Comparison of ENCODE assay signal across 18 mouse cellular contexts in genomic region chr6:141071507-141071906, GRCm38 (mm10).
"Had no signal": no experiment of that assay in that cellular context is flagged by ENCODE, and none has a peak within 500 bp of the region (broad histone marks: within the 10 kb centered on the region; RNA-seq: fewer than 3 reads in every experiment).

No protein-coding gene starts in this region.

- H3K27me3 ChIP-seq: lung, embryonic 15.5 days; megakaryocyte, embryonic 14.5 days; midbrain, embryonic 12.5 days; neural tube, embryonic 12.5 days; stomach, embryonic 15.5 days had no signal

- H3K4me2 ChIP-seq: lung, embryonic 15.5 days; midbrain, embryonic 12.5 days; neural tube, embryonic 12.5 days; stomach, embryonic 15.5 days had no signal

- ATAC-seq: liver, postnatal 0 days; lung, postnatal 0 days; midbrain, embryonic 16.5 days had no signal

- H3K36me3 ChIP-seq: lung, embryonic 15.5 days; midbrain, embryonic 12.5 days; neural tube, embryonic 12.5 days; stomach, embryonic 15.5 days had no signal

- H3K27ac ChIP-seq: lung, embryonic 15.5 days; macrophage; midbrain, embryonic 12.5 days; neural tube, embryonic 12.5 days; stomach, embryonic 15.5 days; stomach, postnatal 0 days had no signal

- H3K4me1 ChIP-seq: lung, embryonic 15.5 days; megakaryocyte, embryonic 14.5 days; neural tube, embryonic 12.5 days; stomach, embryonic 15.5 days had no signal

- H3K9ac ChIP-seq: liver, postnatal 0 days; lung, embryonic 15.5 days; midbrain, embryonic 12.5 days; neural tube, embryonic 12.5 days; stomach, embryonic 15.5 days had no signal

- H3K9me3 ChIP-seq: lung, embryonic 15.5 days; midbrain, embryonic 12.5 days; neural tube, embryonic 12.5 days; stomach, embryonic 15.5 days had no signal

- H3K4me3 ChIP-seq: lung, embryonic 15.5 days; megakaryocyte, embryonic 14.5 days; midbrain, embryonic 12.5 days; neural tube, embryonic 12.5 days; stomach, embryonic 15.5 days had no signal

- DNase-seq: liver, postnatal 0 days; lung, adult 2 months; lung, postnatal 14 days; lung, postnatal 36 days; midbrain, embryonic 14.5 days; right cerebral cortex, postnatal 14 days; thymus, adult 2 months; thymus, postnatal 25 days; thymus, postnatal 4 days had no signal
